Mouse (Mus musculus): Measurements from ENCODE around the gene Slc28a3. TPM values are rescaled to one million over a fixed set of nuclear protein-coding genes. Genes with fewer than 3 reads are reported as not detected.

Gene Slc28a3
- polyA plus RNA-seq, 1 experiment from 2014 or later, result 0.01 TPM

DNA sequence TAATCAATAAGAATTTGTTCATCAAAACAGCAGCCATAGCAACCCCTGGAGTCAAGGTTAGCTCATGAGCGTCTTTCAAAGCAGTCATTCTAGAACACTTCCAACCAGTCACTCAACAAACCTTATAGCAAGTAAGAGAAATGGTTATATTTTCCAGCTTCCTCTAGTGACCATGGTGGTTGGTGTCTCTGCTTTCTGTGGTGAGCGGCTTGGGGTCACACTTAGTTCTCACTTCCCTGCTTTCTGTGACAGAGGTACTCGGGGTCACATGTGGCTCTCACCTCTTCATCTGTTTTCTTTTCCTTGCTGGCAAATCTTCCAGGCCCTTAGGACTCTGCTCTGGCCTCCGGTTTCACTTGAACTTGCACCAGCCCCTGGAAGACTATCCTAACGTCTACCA is 8.6 kb upstream of the Slc28a3 start:
- in situ Hi-C loops (cut with MboI; ENCODE audit: low pct_unique_long_range_greater_than_20kb), result no loop called here
- H3K27me3 ChIP-seq, result peaks cover 3% of the 10 kb centered on the region
- ChIA-PET CTCF (interaction anchor here (2.0 kb wide), 1 partner anchor 10 kb away, joined by 4 read pairs; no protein-coding TSS in a partner anchor), POLR2A (no interaction called here)
- no peak for TF ChIP-seq CTCF (IDR thresholded peaks at IDR 0.05)
- DNase-seq (ENCODE audit: low read depth, low spot score) (no peak), ATAC-seq (no peak)

DNA sequence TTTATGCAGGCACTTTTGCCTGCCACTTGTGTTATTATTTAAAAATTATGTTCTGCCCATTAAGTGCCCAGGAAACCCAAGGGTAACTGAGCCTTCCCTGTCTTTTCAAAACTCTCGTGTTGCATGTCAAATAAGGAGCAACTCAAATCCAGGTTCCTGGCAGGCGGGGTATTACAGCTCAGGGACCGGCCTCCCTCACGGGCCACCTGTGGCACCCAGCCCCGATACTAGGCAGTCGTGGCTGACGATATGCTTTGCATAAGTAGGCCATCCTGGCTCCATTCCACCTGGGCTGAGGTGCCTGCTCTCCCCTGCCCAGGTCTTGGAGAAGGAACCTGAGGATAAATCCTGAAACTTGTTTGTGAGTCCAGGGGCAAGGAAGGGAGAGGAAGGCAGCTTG is 618 bp downstream of the Slc28a3 start:
- DNase-seq (ENCODE audit: low read depth, low spot score) (no peak), ATAC-seq (no peak)
- TF ChIP-seq CTCF (IDR thresholded peaks at IDR 0.05), result no peak
- POLR2A ChIA-PET, result no interaction called here
- in situ Hi-C loops (cut with MboI; ENCODE audit: low pct_unique_long_range_greater_than_20kb), result no loop called here
- CTCF ChIA-PET, result no interaction called here
- H3K27me3 ChIP-seq, result peaks cover 23% of the 10 kb centered on the region

DNA sequence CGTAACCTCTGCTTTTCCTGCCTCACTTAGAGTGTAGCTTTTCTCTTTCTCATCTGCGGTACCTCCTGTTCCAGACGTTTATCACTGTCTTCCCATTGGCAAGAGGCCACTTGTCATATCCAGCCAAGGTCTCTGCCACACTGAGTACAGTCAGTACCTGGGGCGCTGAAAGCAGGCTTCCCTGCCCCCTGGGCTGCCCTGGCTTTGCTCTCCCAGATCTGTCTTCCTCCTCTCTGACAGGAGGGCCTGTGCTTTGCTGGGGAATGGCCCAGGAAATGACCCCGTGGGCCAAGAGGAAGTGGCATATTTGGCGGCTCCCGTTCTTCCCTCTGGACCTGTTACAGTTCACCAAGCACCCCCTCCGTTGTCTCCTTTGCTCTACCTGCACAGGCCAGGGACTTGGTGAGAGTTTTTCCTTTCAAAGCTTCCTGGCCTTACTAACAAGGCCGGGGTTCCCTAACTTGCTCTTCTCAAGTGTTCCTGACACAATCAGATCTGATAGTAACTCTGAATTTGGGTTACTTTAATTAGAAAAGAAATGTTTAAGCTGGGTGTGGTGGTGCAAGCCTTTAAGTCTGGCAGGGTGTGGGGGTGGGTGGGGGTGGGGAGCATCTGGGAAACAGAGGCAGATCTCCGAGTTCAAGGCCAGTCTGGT is 9.3 kb downstream of the Slc28a3 start:
- in situ Hi-C loops (cut with MboI; ENCODE audit: low pct_unique_long_range_greater_than_20kb), result no loop called here
- POLR2A ChIA-PET, result no interaction called here
- DNase-seq (ENCODE audit: low read depth, low spot score) (no peak), ATAC-seq (no peak)
- no peak for TF ChIP-seq CTCF (IDR thresholded peaks at IDR 0.05)
- no peaks in the 10 kb centered on the region for H3K27me3 ChIP-seq
- CTCF ChIA-PET, result no interaction called here

DNA sequence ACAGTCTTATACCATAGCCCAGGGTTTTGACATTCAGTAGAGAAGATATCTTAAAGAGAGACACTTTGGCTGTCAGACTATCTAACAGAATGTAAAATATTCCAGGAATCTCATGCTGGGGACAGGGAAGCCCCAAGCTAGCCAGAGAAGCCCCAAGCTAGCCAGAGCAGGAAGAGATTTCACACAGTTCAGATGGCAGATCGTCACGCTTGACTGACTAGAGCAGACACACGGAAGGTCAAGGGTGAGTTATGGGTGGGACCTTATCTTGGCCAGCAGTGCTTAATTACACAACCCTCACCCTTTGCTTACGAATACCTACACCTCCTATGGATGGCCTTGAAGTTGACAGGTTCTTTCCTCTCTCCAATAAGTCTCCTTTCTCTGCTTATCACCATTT is 12.1 kb downstream of the Slc28a3 start:
- in situ Hi-C loops (cut with MboI; ENCODE audit: low pct_unique_long_range_greater_than_20kb), result loop anchor here (25.0 kb wide), 1 partner anchor 586 kb away; no protein-coding TSS in a partner anchor
- no peaks in the 10 kb centered on the region for H3K27me3 ChIP-seq
- ChIA-PET POLR2A (no interaction called here), CTCF (no interaction called here)
- ATAC-seq (peak; percentile 31), DNase-seq (ENCODE audit: low read depth, low spot score) (no peak)
- TF ChIP-seq CTCF (IDR thresholded peaks at IDR 0.05), result no peak

DNA sequence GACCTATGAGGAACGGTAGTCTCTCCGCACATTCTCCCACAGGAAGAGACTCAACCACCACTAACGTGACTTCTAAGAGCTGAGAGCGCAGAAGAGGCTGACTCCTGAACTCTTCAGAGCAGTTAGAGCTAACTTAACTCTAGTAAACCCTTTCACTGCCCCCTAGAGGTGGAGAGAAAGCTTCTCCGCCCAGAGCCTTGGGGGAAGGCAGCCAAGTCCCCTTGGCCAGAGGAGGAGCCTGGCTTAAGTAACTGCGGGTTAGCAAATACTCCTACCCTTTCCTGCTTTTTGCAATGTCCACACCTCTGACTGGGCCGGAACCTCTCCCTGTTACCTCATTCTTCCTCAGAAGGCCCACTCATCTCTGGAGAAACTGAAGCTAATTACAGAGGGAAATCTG is 17.5 kb downstream of the Slc28a3 start:
- peaks cover 9% of the 10 kb centered on the region for H3K27me3 ChIP-seq
- ChIA-PET POLR2A (no interaction called here), CTCF (no interaction called here)
- DNase-seq (ENCODE audit: low read depth, low spot score), result no peak
- TF ChIP-seq CTCF (IDR thresholded peaks at IDR 0.05), result peak; percentile 42
- ATAC-seq, result peak; percentile 16
- in situ Hi-C loops (cut with MboI; ENCODE audit: low pct_unique_long_range_greater_than_20kb), result loop anchor here (25.0 kb wide), 1 partner anchor 581 kb away; no protein-coding TSS in a partner anchor

DNA sequence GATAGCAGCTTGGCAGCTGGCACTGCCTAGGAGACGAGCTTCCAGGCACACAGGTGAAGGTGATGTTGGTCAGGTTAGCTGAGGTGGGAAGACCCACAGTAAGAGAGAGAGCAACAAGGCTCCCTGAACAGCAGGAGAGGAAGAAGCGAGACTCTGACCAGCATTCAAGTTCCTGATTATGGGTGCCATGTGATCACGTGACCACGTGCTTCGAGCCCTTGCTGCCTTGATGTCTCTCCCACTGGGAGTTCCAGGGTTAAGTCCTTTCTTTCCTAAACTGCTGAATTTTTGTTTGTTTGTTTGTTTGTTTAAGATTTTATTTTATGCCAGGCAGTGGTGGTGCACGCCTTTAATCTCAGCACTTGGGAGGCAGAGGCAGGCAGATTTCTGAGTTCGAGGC is 18.8 kb downstream of the Slc28a3 start:
- DNase-seq (ENCODE audit: low read depth, low spot score), result no peak
- peaks cover 9% of the 10 kb centered on the region for H3K27me3 ChIP-seq
- in situ Hi-C loops (cut with MboI; ENCODE audit: low pct_unique_long_range_greater_than_20kb), result loop anchor here (25.0 kb wide), 1 partner anchor 580 kb away; no protein-coding TSS in a partner anchor
- no peak for ATAC-seq
- TF ChIP-seq CTCF (IDR thresholded peaks at IDR 0.05), result no peak
- POLR2A ChIA-PET, result no interaction called here
- CTCF ChIA-PET, result interaction anchor here (1.2 kb wide), 1 partner anchor 304 kb away, joined by 3 read pairs; no protein-coding TSS in a partner anchor

DNA sequence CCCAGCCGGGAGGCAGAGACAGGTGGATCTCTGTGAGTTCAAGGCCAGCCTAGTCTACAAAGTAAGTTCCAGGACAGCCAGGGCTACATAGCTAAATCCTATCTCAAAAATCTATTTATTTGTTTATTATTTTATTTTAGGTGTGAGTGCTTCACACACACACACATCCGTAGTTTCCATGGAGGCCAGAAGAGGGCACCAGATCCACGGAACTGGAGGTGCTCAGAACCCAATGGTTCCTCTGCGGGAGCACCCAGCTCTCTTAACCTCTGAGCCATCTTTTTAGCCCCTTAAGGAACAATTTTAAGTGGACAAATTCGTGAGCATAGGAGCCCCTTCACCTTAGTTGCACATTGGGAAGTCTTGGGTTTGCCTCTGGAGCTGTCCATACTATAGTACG is 20.0 kb downstream of the Slc28a3 start:
- in situ Hi-C loops (cut with MboI; ENCODE audit: low pct_unique_long_range_greater_than_20kb), result loop anchor here (25.0 kb wide), 1 partner anchor 578 kb away; no protein-coding TSS in a partner anchor
- no peak for DNase-seq (ENCODE audit: low read depth, low spot score)
- ChIA-PET CTCF (interaction anchor here (0.9 to 2.2 kb wide), 5 partner anchors 15 to 442 kb away, joined by 3 to 7 read pairs (median 6); no protein-coding TSS in a partner anchor), POLR2A (no interaction called here)
- TF ChIP-seq CTCF (IDR thresholded peaks at IDR 0.05), result peak; percentile 64
- ATAC-seq, result no peak
- H3K27me3 ChIP-seq, result peaks cover 9% of the 10 kb centered on the region

DNA sequence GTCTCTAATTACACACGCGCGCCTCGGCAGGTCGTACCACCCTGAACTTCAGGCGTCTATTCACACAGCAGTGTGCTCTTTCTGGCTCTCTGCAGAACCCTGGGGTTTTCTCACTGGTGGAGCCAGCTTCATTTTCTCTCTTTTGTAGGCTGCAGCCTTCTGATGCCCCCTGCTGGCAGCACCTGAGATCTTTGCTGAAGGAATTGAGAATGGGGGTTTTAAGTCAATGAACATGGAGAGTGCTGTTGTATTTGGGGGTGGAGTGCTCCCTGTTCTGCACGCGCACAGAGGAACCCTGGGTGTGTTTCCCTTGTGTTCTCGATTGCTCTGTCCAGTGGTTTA is 21.2 kb downstream of the Slc28a3 start:
- ATAC-seq (peak; percentile 79), DNase-seq (ENCODE audit: low read depth, low spot score) (peak; percentile 3)
- CTCF ChIA-PET, result interaction anchor here (1.1 to 2.2 kb wide), 6 partner anchors 14 to 441 kb away, joined by 3 to 7 read pairs (median 4); partner anchors contain the start of gene Idnk
- POLR2A ChIA-PET, result no interaction called here
- TF ChIP-seq CTCF (IDR thresholded peaks at IDR 0.05), result peak; percentile 79
- H3K27me3 ChIP-seq, result peaks cover 9% of the 10 kb centered on the region
- in situ Hi-C loops (cut with MboI; ENCODE audit: low pct_unique_long_range_greater_than_20kb), result loop anchor here (25.0 kb wide), 1 partner anchor 577 kb away; no protein-coding TSS in a partner anchor

DNA sequence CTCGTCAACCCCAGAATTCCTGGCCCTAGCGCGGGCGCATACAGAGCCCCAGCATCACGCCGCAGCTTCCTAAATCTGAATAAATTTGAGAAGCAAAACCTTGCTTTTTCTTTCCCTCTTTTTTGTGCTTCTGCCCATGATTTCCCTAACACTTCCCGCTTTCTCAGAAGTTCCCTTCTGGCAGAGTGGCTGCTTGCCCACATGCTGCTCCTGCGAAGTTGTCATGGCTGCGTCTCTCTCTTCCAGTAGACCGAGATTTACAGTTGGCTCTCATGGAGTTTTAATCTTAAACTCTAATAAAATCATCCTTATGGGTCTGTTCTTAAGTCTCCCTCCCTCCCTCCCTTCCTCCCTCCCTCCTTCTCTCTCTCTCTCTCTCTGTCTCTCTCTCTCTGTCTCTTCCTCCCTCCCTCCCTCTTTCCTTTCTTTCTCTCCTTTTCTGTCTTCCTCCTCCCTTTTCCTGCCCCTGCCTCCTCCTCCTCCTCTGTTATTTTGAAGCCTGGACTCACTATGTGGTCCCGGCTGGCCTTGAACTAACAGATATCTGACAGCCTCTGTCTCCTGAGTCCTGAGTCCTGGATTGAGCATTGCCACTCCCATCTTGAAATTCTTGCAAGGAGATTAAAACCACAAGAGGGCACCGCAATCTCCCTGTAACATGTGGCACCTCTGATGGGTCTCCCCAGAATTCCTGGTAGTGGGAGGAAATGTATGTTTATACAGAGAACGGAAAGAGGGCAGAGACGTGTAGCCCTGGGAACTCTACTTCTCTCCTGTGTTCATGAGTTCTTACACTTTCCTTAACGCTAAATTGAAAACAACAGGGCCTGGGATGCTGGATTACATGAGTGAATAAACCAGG is 21.8 kb downstream of the Slc28a3 start:
- in situ Hi-C loops (cut with MboI; ENCODE audit: low pct_unique_long_range_greater_than_20kb), result loop anchor here (25.0 kb wide), 1 partner anchor 577 kb away; no protein-coding TSS in a partner anchor
- ChIA-PET POLR2A (no interaction called here), CTCF (interaction anchor here (1.1 to 1.7 kb wide), 4 partner anchors 15 to 440 kb away, joined by 3 to 7 read pairs (median 3); partner anchors contain the start of gene Idnk)
- H3K27me3 ChIP-seq, result peaks cover 9% of the 10 kb centered on the region
- DNase-seq (ENCODE audit: low read depth, low spot score), result no peak
- ATAC-seq, result peak; percentile 26
- TF ChIP-seq CTCF (IDR thresholded peaks at IDR 0.05), result no peak

DNA sequence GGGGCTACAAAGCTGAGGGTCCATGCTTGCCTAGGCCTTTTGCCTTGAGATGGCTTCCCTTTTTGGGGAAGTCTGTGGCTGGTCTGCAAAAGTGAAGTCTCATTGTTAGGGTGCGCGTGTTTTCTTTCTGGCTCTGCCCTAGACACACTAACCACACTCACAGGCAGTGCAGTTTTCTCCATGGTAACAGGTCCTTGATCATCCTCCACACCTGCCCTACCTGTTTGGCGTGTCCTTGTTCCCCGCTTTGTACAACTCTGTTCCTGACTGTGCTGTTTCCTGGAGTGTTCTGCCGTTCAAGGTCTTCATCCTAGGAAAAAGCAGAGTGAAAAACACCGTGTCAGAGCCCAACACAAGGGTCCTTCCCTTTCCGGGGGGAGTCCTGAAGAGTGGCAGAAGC is 22.7 kb downstream of the Slc28a3 start:
- no peak for TF ChIP-seq CTCF (IDR thresholded peaks at IDR 0.05)
- no peak for ATAC-seq
- DNase-seq (ENCODE audit: low read depth, low spot score), result no peak

DNA sequence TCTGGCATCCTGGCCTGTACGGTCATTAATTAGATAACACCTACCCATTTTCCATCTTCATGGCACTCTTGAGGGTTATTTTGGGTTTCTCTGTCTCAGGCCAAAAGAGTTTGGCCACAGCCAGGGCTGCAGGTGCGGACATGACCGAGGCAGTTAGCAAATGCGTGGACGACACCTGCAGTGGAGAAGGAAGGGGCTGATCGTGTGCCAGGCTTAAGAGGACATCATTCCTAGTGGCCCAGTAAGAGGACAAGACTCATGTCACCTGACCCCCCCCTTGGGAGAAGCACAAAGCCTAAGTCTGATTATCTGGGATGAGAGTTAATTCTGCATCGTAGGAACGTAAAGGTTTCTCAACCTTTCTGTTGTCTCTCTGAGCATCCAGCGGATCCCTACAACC is 44.5 kb downstream of the Slc28a3 start:
- ChIA-PET POLR2A (no interaction called here), CTCF (no interaction called here)
- peaks cover 13% of the 10 kb centered on the region for H3K27me3 ChIP-seq
- ATAC-seq (no peak), DNase-seq (ENCODE audit: low read depth, low spot score) (no peak)
- in situ Hi-C loops (cut with MboI; ENCODE audit: low pct_unique_long_range_greater_than_20kb), result no loop called here
- TF ChIP-seq CTCF (IDR thresholded peaks at IDR 0.05), result no peak

More for the DNA sequence above, 22.7 kb downstream of the Slc28a3 start:
- in situ Hi-C loops (cut with MboI; ENCODE audit: low pct_unique_long_range_greater_than_20kb), result loop anchor here (25.0 kb wide), 1 partner anchor 576 kb away; no protein-coding TSS in a partner anchor
- ChIA-PET POLR2A (no interaction called here), CTCF (interaction anchor here (1.2 kb wide), 1 partner anchor 300 kb away, joined by 4 read pairs; no protein-coding TSS in a partner anchor)
- peaks cover 9% of the 10 kb centered on the region for H3K27me3 ChIP-seq

Measured in Patski (cell line).